Mouse (Mus musculus) liver, embryonic 14.5 days (tissue): ENCODE measurements around the gene Arap1.

ENCODE experiments used
- CTCF ChIP-seq: IDR thresholded peaks from 2 replicates; pipeline ENCODE4 v1.5.1; 2016; ENCODE audit warnings: antibody characterized with exemption, low read depth, control low read depth
- EP300 ChIP-seq: IDR thresholded peaks from 2 replicates; pipeline ENCODE4 v1.6.1; 2016; ENCODE audit warnings: antibody characterized with exemption, low read depth

GRCm38 (mm10) chr7:101454479-101454878 is 106.6 kb downstream of the Arap1 start:
- TF ChIP-seq CTCF (no peak), EP300 (no peak)
